Mouse (Mus musculus): ENCODE results near the gene Mospd1. TPM values are rescaled to one million over a fixed set of nuclear protein-coding genes. Genes with fewer than 3 reads are reported as not detected.

Gene Mospd1
- 17.9 and 19.5 TPM in 2 replicates for polyA plus RNA-seq (2012; rRNA removed)

GRCm38 (mm10) chrX:53370366-53370740 lies at the start of gene Mospd1:
Gene Mospd1 (minus strand): TSS chrX:53370502.

Other genes with a start within 250 kb of the Mospd1 start
- gene Plac1, start 130.4 kb downstream of the Mospd1 start, polyA plus RNA-seq (2012; rRNA removed), result 0.76 and 2.3 TPM in 2 replicates
- gene Fam122b, start 100.7 kb downstream of the Mospd1 start, polyA plus RNA-seq (2012; rRNA removed), result 7.2 and 8.2 TPM in 2 replicates
- not detected in 2 replicates for gene Fam122c, start 97.1 kb downstream of the Mospd1 start, polyA plus RNA-seq (2012; rRNA removed)
- not detected in 2 replicates for gene Etd, start 64.4 kb upstream of the Mospd1 start, polyA plus RNA-seq (2012; rRNA removed)
- 176 and 185 TPM in 2 replicates for gene Rtl8c, start 237.5 kb upstream of the Mospd1 start, polyA plus RNA-seq (2012; rRNA removed)
- gene Gm14597, start 238.5 kb upstream of the Mospd1 start, polyA plus RNA-seq (2012; rRNA removed), result not detected in 2 replicates

Measured in central nervous system, embryonic 14 days (tissue).